Mouse (Mus musculus) brain, embryonic 14.5 days (tissue): ENCODE results near the gene Pla2g4e.

ENCODE experiments used
- CTCF ChIP-seq: fragments of 200-500 bp; IDR thresholded peaks from 2 replicates; pipeline ENCODE4 v1.5.1; 2012; ENCODE audit warnings: inconsistent platforms, mild to moderate bottlenecking, moderate library complexity, borderline replicate concordance; ENCODE audit not compliant: insufficient read depth, insufficient read length; ENCODE audit errors: extremely low read depth
- POLR2A ChIP-seq: fragments of 200-500 bp; IDR thresholded peaks from 2 replicates; pipeline ENCODE4 v1.6.1; 2012; ENCODE audit warnings: mild to moderate bottlenecking, inconsistent platforms, borderline replicate concordance; ENCODE audit not compliant: poor library complexity, insufficient read depth, insufficient read length, severe bottlenecking; ENCODE audit errors: extremely low read depth

DNA sequence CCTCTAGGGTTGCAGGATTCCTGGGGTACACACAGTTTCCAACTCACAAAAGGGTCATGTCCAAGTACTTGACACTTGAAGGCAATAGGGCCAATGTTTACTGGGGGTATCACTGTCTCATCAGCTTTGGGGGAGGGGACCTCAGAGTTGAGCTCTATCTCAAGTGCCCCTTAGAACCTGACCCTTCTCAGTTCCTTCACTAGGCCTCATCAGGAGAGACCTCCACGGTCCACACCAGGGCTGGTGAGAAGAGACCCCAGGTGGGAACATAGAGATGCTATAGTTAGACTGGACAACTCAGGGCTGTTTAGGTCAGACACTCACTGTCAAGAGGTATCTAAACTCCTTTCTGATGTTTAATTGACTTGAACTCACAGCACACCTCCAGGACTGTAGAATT lies 106.0 kb downstream of the Pla2g4e start:
- TF ChIP-seq CTCF (no peak), POLR2A (no peak)
